Mouse (Mus musculus) monocyte, adult 2 months (primary cell): ENCODE data around the gene Smarce1.
A peak's percentile ranks its signal among the peaks of the same experiment; 100 is the strongest.

Experiments
- DNase-seq, 2 experiments: peaks; one replicate each; pipeline ENCODE4 v3.0.0; 2022; ENCODE audit warnings: low spot score in 2 of 2, low read depth in 1 of 2

Gene Smarce1

GRCm38 (mm10) chr11:99231049-99231816 is 416 bp upstream of the Smarce1 start:
- DNase-seq, result no peak

DNA sequence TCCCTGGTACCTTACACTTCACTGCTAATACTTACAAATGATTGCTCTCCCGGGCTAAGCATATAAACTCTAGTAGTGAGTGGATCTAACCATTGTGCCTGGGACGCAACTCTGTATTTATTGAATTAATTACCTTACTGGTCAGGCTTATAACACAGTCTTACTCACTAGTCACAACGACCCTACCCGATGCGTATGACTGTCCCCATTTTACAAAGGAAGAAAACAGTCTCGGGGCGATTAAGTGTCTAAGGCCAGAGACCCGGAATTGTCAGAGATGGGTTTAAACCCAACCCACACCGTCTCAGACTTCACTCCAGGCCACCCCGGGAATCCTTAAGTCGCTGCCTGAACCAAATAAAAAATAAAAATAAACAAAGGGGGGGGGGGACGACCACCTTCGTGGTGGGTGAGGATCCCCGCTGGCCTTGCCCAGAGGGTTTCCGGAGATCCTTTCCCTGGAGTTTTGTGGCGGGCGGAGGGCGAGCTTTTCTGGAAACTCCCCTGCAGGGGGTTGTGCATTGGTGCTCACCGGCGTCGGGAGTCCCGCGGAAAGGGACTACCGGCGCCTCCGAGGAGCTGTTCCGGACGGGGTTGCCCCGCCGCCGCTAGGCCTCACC is 1.1 kb downstream of the Smarce1 start:
- DNase-seq, result no peak

DNA sequence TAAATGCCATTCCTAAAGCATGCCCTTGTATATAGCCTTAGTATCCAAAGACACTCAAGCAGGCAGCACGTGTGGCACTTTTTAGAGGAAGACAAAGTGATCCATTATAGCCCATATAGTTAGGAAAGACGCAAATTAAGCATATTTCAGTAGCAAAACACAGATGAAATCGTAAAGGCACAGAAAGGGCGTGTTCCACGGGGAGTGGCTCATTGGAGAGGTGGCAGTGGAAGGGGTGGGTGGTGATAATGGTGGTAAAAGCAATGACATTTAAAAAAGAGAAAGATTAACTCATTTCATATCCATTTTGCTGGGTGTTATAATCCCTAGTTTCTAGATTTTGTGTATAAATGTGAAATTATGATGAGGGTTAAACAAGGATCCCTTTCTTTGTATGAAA is 4.5 kb downstream of the Smarce1 start:
- DNase-seq, result no peak

GRCm38 (mm10) chr11:99223310-99223709 is 7.5 kb downstream of the Smarce1 start:
- no peak for DNase-seq

GRCm38 (mm10) chr11:99221811-99222210 is 9.0 kb downstream of the Smarce1 start:
- DNase-seq, result no peak

DNA sequence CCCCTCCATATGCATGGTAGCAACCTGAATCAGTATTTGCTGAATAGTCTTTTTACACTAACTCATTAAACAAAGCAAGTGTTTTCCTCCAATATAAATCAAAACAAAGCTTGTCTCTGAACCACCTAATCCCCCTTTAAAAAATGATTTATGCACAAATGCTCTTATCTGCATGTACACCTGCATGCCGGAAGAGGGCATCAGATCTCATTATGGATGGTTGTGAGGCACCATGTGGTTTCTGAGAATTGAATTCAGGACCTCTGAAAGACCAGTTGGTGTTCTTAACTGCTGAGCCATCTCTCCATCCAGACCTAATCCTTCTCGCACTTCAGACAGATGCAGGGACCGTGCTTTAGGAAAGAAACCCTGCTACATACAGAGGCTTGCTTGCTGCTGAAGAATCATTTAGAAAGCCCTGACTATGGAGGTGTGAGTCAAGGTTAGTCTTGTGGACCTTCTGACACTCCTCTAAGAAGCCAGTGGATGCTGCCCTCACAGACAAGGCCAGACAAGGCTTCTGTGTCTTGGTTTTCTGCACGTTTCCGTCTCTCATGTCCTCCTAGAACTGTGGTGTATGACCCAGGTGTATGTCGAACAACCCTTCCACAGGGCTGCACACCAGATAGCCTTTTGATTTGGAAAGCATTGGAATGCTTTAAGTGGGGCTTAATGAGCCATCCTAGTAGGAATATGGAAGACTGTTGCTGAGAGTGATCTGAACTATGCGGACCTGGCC is 13.4 kb downstream of the Smarce1 start:
- DNase-seq, result no peak

DNA sequence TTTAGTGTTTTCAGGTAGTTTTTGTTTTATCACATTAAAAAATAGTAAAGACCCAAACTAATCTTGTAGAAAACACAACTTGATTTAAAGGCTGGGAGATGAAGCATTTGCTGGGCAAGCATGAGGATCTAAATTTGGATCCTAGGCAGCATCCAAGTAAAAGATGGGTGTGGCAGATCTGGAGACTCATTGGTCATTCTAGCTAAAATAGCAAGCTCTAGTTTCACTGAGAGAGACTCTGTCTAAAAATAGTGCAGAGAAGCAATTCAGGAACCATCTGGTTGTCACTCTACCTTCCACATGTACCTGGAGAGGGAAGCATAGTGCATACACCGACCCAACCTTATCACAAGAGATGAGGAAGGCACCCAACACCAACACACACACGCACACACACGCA is 14.6 kb downstream of the Smarce1 start:
- DNase-seq, result no peak

- no peak for DNase-seq
Observed at GRCm38 (mm10) chr11:99212693-99213092, 18.1 kb downstream of the Smarce1 start.

- no peak for DNase-seq
Observed at GRCm38 (mm10) chr11:99211964-99212363, 18.9 kb downstream of the Smarce1 start.

DNA sequence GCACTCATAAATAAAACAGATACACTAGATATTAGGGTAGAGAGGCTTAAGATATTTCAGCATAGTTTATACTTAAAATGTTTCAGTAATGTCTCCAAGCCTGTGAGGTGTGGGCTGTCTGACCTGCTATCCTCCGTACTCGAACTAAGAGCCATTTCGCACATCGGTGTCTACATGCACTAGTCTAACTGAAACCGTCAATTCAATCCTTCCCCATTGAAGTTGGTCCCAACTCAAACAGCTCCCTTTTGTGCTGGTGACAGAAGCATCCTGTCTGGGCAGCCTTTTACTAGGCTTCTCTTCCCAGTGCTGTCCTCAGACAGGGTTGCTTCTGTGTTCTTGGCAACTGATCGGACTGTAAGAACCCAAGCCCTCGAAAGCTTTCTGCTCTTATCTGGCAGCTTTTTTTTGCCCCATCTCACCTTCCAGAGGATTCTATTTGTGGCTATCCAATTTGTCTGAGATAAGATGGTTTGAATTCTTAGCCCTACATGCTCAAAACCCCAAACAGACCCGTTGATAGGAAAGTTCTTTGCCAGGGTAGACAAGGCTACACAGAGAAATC is 22.6 kb downstream of the Smarce1 start:
- DNase-seq, result no peak

GRCm38 (mm10) chr11:99207449-99207848 is 23.4 kb downstream of the Smarce1 start:
- DNase-seq, result no peak

- DNase-seq, result no peak
Observed at GRCm38 (mm10) chr11:99206954-99207353, 23.9 kb downstream of the Smarce1 start.

DNA sequence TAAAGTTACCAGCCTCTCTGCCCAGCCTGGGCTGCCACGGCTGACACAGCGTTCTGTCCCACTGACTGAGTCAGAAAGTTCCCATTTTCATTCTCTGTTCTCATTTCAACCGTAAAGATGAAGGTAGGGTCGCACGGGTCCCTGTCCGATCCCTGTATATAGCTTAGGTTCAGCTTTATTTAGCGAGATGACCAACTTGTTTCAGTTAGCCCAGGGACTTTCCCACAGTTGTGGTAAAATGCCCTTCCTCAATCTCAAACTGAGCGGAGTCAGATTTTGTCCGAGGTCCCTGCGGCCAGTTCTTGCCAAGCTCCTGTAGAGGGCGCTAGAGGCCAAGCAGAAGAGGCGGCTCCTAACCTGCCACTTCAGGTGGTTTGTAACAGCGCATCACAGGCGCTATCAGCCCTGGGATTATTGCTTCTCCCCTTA is 41.6 kb downstream of the Smarce1 start:
- peak; percentile 49 to 67 for DNase-seq

DNA sequence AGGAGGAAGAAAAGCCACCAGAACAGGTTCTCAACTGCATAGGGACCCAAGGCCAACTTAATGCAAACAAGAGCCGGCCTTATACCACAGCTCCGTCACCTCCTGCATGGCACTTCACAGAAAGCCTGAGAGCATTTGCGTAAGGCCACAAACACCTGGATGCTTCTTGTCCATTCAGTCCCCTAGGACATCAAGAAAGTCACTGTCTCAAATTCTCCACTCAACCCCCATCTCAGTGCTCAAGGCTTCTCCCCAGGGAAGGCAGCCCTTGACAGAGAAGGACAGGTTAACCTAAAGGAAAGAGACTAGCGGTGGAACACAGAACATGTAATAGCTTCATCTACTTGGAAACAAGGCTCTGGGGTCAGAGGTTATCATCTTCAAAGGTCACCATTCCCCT is 43.5 kb downstream of the Smarce1 start:
- no peak for DNase-seq

GRCm38 (mm10) chr11:99186836-99187235 is 44.0 kb downstream of the Smarce1 start:
- DNase-seq, result no peak

DNA sequence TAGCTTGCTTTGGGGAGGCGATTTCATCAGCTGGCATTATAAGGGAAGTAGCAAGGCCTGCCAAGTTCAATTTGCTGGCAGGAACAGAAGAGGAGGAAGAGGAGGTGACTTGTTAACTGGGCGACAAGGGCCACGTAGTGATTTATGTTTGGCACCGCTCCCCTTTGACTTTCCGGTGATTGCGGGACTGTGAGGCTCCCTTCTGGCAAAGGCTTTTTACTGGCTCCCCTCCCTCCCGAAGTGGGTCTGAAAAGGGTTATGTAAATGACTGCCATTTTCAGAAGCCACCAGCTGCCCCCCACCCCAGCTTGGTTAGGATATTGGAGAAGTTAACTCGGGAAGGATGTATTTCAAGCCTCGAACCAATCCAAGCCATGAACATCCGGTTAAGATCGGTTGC is 48.2 kb downstream of the Smarce1 start:
- peak in 1 of 2 experiments; percentile 46 for DNase-seq

DNA sequence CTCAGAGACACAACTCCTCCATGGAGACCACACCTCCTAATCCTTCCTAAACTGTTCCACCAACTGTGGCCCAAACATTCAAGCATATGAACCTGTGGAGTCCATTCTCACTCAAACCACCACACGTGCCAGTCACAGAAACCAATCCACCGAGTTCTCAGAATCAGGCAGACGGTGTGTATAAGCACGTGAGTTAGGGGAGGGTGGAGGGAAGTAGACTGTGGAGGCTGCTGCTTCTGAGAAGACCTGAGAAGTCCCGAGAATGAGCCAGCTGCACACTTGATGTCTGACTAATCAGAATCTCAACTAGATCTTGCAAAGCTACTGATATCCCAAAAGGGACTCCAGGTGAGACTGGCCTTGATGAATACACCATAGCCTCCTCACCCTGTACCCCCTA is 50.7 kb downstream of the Smarce1 start:
- DNase-seq, result no peak

- no peak for DNase-seq
Observed at GRCm38 (mm10) chr11:99177925-99178198, 53.0 kb downstream of the Smarce1 start.

- no peak for DNase-seq
Observed at GRCm38 (mm10) chr11:99177054-99177924, 53.5 kb downstream of the Smarce1 start.

DNA sequence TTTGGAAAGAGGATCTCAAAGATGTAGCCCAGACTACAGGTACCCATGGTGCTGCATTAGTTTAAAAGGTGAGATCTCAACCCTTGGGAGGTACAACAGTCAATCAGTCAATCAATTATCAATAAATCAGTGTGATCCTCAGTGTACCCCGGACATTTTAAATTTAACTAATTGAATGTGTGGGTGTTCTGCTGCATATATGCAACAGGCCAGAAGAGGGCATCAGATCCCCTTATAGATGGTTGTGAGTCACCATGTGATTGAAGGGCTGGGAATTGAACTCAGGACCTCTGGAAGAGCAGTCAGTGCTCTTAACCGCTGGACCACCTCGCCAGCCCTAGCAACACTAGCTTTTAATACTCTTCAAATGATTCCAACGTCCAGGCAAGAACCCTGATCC is 58.8 kb downstream of the Smarce1 start:
- no peak for DNase-seq

- DNase-seq, result no peak
Observed at GRCm38 (mm10) chr11:99171442-99171841, 59.4 kb downstream of the Smarce1 start.
